Mouse (Mus musculus) hindbrain, embryonic 15.5 days (tissue): ENCODE measurements around the gene Zfp689. TPM values are rescaled to one million over a fixed set of nuclear protein-coding genes. Genes with fewer than 3 reads are reported as not detected.

Experiments
- microRNA-seq: library from miRNA; unstranded; fragments of <30 nt; microRNA quantifications from one replicate; pipeline ENCODE4, GENCODE M21; 2016
- polyA plus RNA-seq: library from polyadenylated mRNA; unstranded; fragments of >200 nt; fragmentation: Nextera tagmentation; extraction: Ambion mirVana; gene quantifications from 2 replicates; pipeline ENCODE4 v1.2.1, GENCODE M21; 2015

The Zfp689 gene
- polyA plus RNA-seq, 1 experiment from 2014 or later, result 15.8 TPM

Small RNAs within 50 kb of the gene (microRNA-seq; reads per million reads assigned to microRNA genes)
- gene Gm47278 (not detected), gene Mir7060 (not detected)

Other genes starting within 250 kb of the Zfp689 start
- 37.2 and 38.8 TPM in 2 replicates for gene Tbc1d10b, start 240.7 kb downstream of the Zfp689 start, polyA plus RNA-seq
- 4.9 and 5.0 TPM in 2 replicates for gene Mylpf, start 240.3 kb downstream of the Zfp689 start, polyA plus RNA-seq
- gene Zfp553, start 216.1 kb downstream of the Zfp689 start, polyA plus RNA-seq, result 51.9 and 56.2 TPM in 2 replicates
- 18.4 and 19.3 TPM in 2 replicates for gene Sept1, start 216.0 kb downstream of the Zfp689 start, polyA plus RNA-seq
- gene Zfp771, start 204.9 kb downstream of the Zfp689 start, polyA plus RNA-seq, result 72.0 and 80.9 TPM in 2 replicates
- 122 TPM in 2 replicates for gene Dctpp1, start 188.4 kb downstream of the Zfp689 start, polyA plus RNA-seq
- gene Sephs2, start 175.1 kb downstream of the Zfp689 start, polyA plus RNA-seq, result 61.5 and 63.7 TPM in 2 replicates
- gene Itgal, start 152.9 kb downstream of the Zfp689 start, polyA plus RNA-seq, result 0.17 and 0.39 TPM in 2 replicates
- 17.7 and 20.4 TPM in 2 replicates for gene Zfp768, start 103.6 kb downstream of the Zfp689 start, polyA plus RNA-seq
- 8.4 and 8.8 TPM in 2 replicates for gene Zfp747, start 73.1 kb downstream of the Zfp689 start, polyA plus RNA-seq
- gene 9130019O22Rik, start 62.0 kb downstream of the Zfp689 start, polyA plus RNA-seq, result 3.9 and 5.1 TPM in 2 replicates
- gene E430018J23Rik, start 55.5 kb downstream of the Zfp689 start, polyA plus RNA-seq, result 5.6 and 6.4 TPM in 2 replicates
- gene Zfp764, start 42.3 kb downstream of the Zfp689 start, polyA plus RNA-seq, result 4.8 and 4.9 TPM in 2 replicates
- 26.8 and 28.0 TPM in 2 replicates for gene Zfp688, start 27.1 kb downstream of the Zfp689 start, polyA plus RNA-seq
- 36.9 and 42.8 TPM in 2 replicates for gene Prr14, start 10.5 kb upstream of the Zfp689 start, polyA plus RNA-seq
- gene Fbrs, start 30.0 kb upstream of the Zfp689 start, polyA plus RNA-seq, result 13.9 and 15.4 TPM in 2 replicates
- 57.2 and 57.4 TPM in 2 replicates for gene Srcap, start 62.8 kb upstream of the Zfp689 start, polyA plus RNA-seq
- 14.7 and 15.6 TPM in 2 replicates for gene Gm42715, start 70.4 kb upstream of the Zfp689 start, polyA plus RNA-seq
- 7.6 and 10.3 TPM in 2 replicates for gene Tmem265, start 112.2 kb upstream of the Zfp689 start, polyA plus RNA-seq
- gene Phkg2, start 124.2 kb upstream of the Zfp689 start, polyA plus RNA-seq, result 59.3 and 59.4 TPM in 2 replicates
- gene Ccdc189, start 139.4 kb upstream of the Zfp689 start, polyA plus RNA-seq, result 10.1 and 12.2 TPM in 2 replicates
- 41.4 and 44.9 TPM in 2 replicates for gene Rnf40, start 139.6 kb upstream of the Zfp689 start, polyA plus RNA-seq
- 18.7 and 19.1 TPM in 2 replicates for gene Zfp629, start 166.6 kb upstream of the Zfp689 start, polyA plus RNA-seq